Comparison of ENCODE assay signal across 10 mouse cellular contexts in genomic region chr1:93805221-93805951, GRCm38 (mm10). TPM values are rescaled to one million over a fixed set of nuclear protein-coding genes. Genes with fewer than 3 reads are reported as not detected.
DNase-seq lines count a peak whose midpoint lies in the region; ATAC-seq and TF ChIP-seq lines count a peak whose summit lies in the region.
"Had no signal": no experiment of that assay in that cellular context is flagged by ENCODE, and none has a peak within 500 bp of the region (broad histone marks: within the 10 kb centered on the region; RNA-seq: fewer than 3 reads in every experiment).

No protein-coding gene starts in this region.

- H3K9ac ChIP-seq in heart, embryonic 13.5 days = peak overlapping the region; percentile 94
- H3K9ac ChIP-seq in liver, embryonic 12.5 days = peak overlapping the region; percentile 88

- no peaks in the 10 kb centered on the region for H3K27me3 ChIP-seq in heart, embryonic 13.5 days (replicated peaks)
- H3K27me3 ChIP-seq in thymus, adult 2 months (ENCODE audit: control insufficient read depth, insufficient read depth, low read length) = no peaks in the 10 kb centered on the region
- no peaks in the 10 kb centered on the region for H3K27me3 ChIP-seq in liver, embryonic 12.5 days (replicated peaks)
- H3K27me3 ChIP-seq: Patski had no signal

- H3K36me3 ChIP-seq in heart, embryonic 13.5 days = peaks cover 45% of the 10 kb centered on the region
- peaks cover 11% of the 10 kb centered on the region for H3K36me3 ChIP-seq in thymus, adult 2 months (ENCODE audit: control insufficient read depth, insufficient read depth, low read length)
- peaks cover 48% of the 10 kb centered on the region for H3K36me3 ChIP-seq in liver, embryonic 12.5 days

- H3K4me2 ChIP-seq in heart, embryonic 13.5 days = peak overlapping the region; percentile 92
- peak overlapping the region; percentile 90 for H3K4me2 ChIP-seq in liver, embryonic 12.5 days

- no peak for DNase-seq in heart, postnatal 4 days
- DNase-seq in thymus, adult 2 months = peak; percentile 5
- no peak for DNase-seq in thymus, postnatal 4 days
- no peak for DNase-seq in right cerebral cortex, adult 18-20 months
- DNase-seq in adrenal gland, adult 8-10 months = no peak
- DNase-seq in left cerebral cortex, adult 8-10 months (ENCODE audit: low spot score in 2 of 2) = no peak
- DNase-seq: lung, postnatal 14 days had no signal

- no peak for ATAC-seq in heart, embryonic 13.5 days (ENCODE audit: extremely low read depth, insufficient number of reproducible peaks, low FRiP score, low TSS enrichment)
- no peak for ATAC-seq in liver, embryonic 12.5 days
- ATAC-seq: Patski had no signal

- no peak for TF ChIP-seq CTCF in thymus, adult 2 months (IDR thresholded peaks at IDR 0.05; ENCODE audit: borderline replicate concordance, control insufficient read depth, extremely low read depth, insufficient read depth, low read length, poor library complexity)

- no peaks in the 10 kb centered on the region for H3K9me3 ChIP-seq in heart, embryonic 13.5 days
- no peaks in the 10 kb centered on the region for H3K9me3 ChIP-seq in liver, embryonic 12.5 days (replicated peaks)

- WGBS in heart, embryonic 13.5 days = 44% methylated on average over 5 of the region's 5 CpGs
- 52% methylated on average over 5 of the region's 5 CpGs for WGBS in thymus, adult 2 months
- WGBS in liver, embryonic 12.5 days (ENCODE audit: insufficient replicate concordance) = 36% methylated on average over 5 of the region's 5 CpGs

- peak overlapping the region; percentile 98 for H3K27ac ChIP-seq in heart, embryonic 13.5 days (replicated peaks)
- H3K27ac ChIP-seq in thymus, adult 2 months (ENCODE audit: control insufficient read depth, insufficient read depth, low read length) = no peak overlapping the region
- H3K27ac ChIP-seq in liver, embryonic 12.5 days = peak overlapping the region; percentile 99

- peak overlapping the region; percentile 73; the same call in 1 of the 2 replicates for H3K4me3 ChIP-seq in heart, embryonic 13.5 days
- H3K4me3 ChIP-seq in thymus, adult 2 months (ENCODE audit: control insufficient read depth, insufficient read depth, low read length) = no peak overlapping the region
- peak overlapping the region; percentile 83 for H3K4me3 ChIP-seq in liver, embryonic 12.5 days

- peaks cover 37% of the 10 kb centered on the region for H3K4me1 ChIP-seq in heart, embryonic 13.5 days
- H3K4me1 ChIP-seq in thymus, adult 2 months (replicated peaks; ENCODE audit: control insufficient read depth, insufficient read depth, low read length) = peaks cover 20% of the 10 kb centered on the region
- peaks cover 49% of the 10 kb centered on the region for H3K4me1 ChIP-seq in liver, embryonic 12.5 days

- no peak for TF ChIP-seq POLR2A in thymus, adult 2 months (IDR thresholded peaks at IDR 0.05; ENCODE audit: control insufficient read depth, extremely low read depth, insufficient read depth, low read length, poor library complexity)

RNA-seq across cellular contexts. Expression of gene Ing5, which starts 1.6 kb away (rescaled TPM):
- 12.2 and 12.5 TPM in 2 replicates for polyA plus RNA-seq in heart, embryonic 13.5 days (2015; fragmentation: Nextera tagmentation; extraction: Ambion mirVana)
- 10 to 100 TPM; 11.9 to 13.1 TPM for total RNA-seq in heart, postnatal 4 days (2021)
- 10.9 and 11.0 TPM in 2 replicates for polyA plus RNA-seq in thymus, adult 2 months (2012; rRNA removed)
- polyA plus RNA-seq in liver, embryonic 12.5 days (2016; fragmentation: Nextera tagmentation; extraction: Ambion mirVana) = 15.5 and 17.1 TPM in 2 replicates
- total RNA-seq in adrenal gland, adult 8-10 months (2022) = 10 to 100 TPM; 16.6 to 21.9 (median 20.8) TPM
- 10 to 100 TPM; 11.8 to 14.5 (median 13.9) TPM for total RNA-seq in left cerebral cortex, adult 8-10 months (2022)

RNA-seq across cellular contexts. Expression of gene Dtymk, which starts 3.7 kb away (rescaled TPM):
- polyA plus RNA-seq in heart, embryonic 13.5 days (2015; fragmentation: Nextera tagmentation; extraction: Ambion mirVana) = 154 and 178 TPM in 2 replicates
- total RNA-seq in heart, postnatal 4 days (2021) = 10 to 100 TPM; 78.1 to 79.7 TPM
- 146 and 149 TPM in 2 replicates for polyA plus RNA-seq in thymus, adult 2 months (2012; rRNA removed)
- polyA plus RNA-seq in liver, embryonic 12.5 days (2016; fragmentation: Nextera tagmentation; extraction: Ambion mirVana) = 197 and 199 TPM in 2 replicates
- total RNA-seq in adrenal gland, adult 8-10 months (2022) = 10 to 100 TPM; 60.0 to 89.7 (median 75.5) TPM
- total RNA-seq in left cerebral cortex, adult 8-10 months (2022) = 10 to 100 TPM; 45.2 to 50.9 (median 46.1) TPM

RNA-seq across cellular contexts. Expression of gene D2hgdh, which starts 19.3 kb away (rescaled TPM):
- polyA plus RNA-seq in heart, embryonic 13.5 days (2015; fragmentation: Nextera tagmentation; extraction: Ambion mirVana) = 12.5 and 13.0 TPM in 2 replicates
- 10 to 100 TPM; 21.0 to 25.1 TPM for total RNA-seq in heart, postnatal 4 days (2021)
- polyA plus RNA-seq in thymus, adult 2 months (2012; rRNA removed) = 29.3 and 41.7 TPM in 2 replicates
- 7.6 and 8.0 TPM in 2 replicates for polyA plus RNA-seq in liver, embryonic 12.5 days (2016; fragmentation: Nextera tagmentation; extraction: Ambion mirVana)
- total RNA-seq in adrenal gland, adult 8-10 months (2022) = 10 to 100 TPM; 66.1 to 75.9 (median 74.2) TPM
- total RNA-seq in left cerebral cortex, adult 8-10 months (2022) = 10 to 100 TPM; 11.0 to 18.3 (median 15.6) TPM

RNA-seq across cellular contexts. Expression of gene Thap4, which starts 50.7 kb away (rescaled TPM):
- 50.8 and 54.4 TPM in 2 replicates for polyA plus RNA-seq in heart, embryonic 13.5 days (2015; fragmentation: Nextera tagmentation; extraction: Ambion mirVana)
- 10 to 100 TPM; 68.7 to 72.6 TPM for total RNA-seq in heart, postnatal 4 days (2021)
- polyA plus RNA-seq in thymus, adult 2 months (2012; rRNA removed) = 34.5 and 38.9 TPM in 2 replicates
- polyA plus RNA-seq in liver, embryonic 12.5 days (2016; fragmentation: Nextera tagmentation; extraction: Ambion mirVana) = 19.3 and 22.2 TPM in 2 replicates
- 10 to 100 TPM; 45.0 to 54.2 (median 51.8) TPM for total RNA-seq in adrenal gland, adult 8-10 months (2022)
- total RNA-seq in left cerebral cortex, adult 8-10 months (2022) = 10 to 100 TPM; 33.6 to 45.6 (median 42.1) TPM

RNA-seq across cellular contexts. Expression of gene Atg4b, which starts 54.1 kb away (rescaled TPM):
- polyA plus RNA-seq in heart, embryonic 13.5 days (2015; fragmentation: Nextera tagmentation; extraction: Ambion mirVana) = 51.0 and 58.6 TPM in 2 replicates
- 10 to 100 TPM; 48.0 to 51.4 TPM for total RNA-seq in heart, postnatal 4 days (2021)
- polyA plus RNA-seq in thymus, adult 2 months (2012; rRNA removed) = 69.1 and 75.6 TPM in 2 replicates
- polyA plus RNA-seq in liver, embryonic 12.5 days (2016; fragmentation: Nextera tagmentation; extraction: Ambion mirVana) = 75.0 and 87.6 TPM in 2 replicates
- total RNA-seq in adrenal gland, adult 8-10 months (2022) = 100 to 1,000 TPM in 2 of 4 experiments, 10 to 100 TPM in 2; 80.6 to 135 (median 109) TPM
- total RNA-seq in left cerebral cortex, adult 8-10 months (2022) = 10 to 100 TPM; 77.7 to 85.0 (median 79.6) TPM
